Mouse (Mus musculus) lung, adult 2 months (tissue): ENCODE results near the gene Kif1a. TPM values are rescaled to one million over a fixed set of nuclear protein-coding genes. Genes with fewer than 3 reads are reported as not detected.

Source experiments
- DNase-seq: peaks from one replicate; pipeline ENCODE4 v3.0.0; 2022
- H3K4me1 ChIP-seq: fragments of 200-500 bp; 2 replicates; pipeline ENCODE4 v1.6.1; 2011; ENCODE audit warnings: low read length; ENCODE audit not compliant: control insufficient read depth, insufficient read depth
- H3K4me3 ChIP-seq: fragments of 200-500 bp; replicated peaks from 2 replicates; pipeline ENCODE3; 2011; ENCODE audit warnings: low read depth, mild to moderate bottlenecking, control low read depth, low read length; ENCODE audit errors: extremely low read depth
- CTCF ChIP-seq: fragments of 200-500 bp; IDR thresholded peaks from 2 replicates; pipeline ENCODE4 v1.5.1; 2011; ENCODE audit warnings: mild to moderate bottlenecking, low read length, control low read depth; ENCODE audit not compliant: insufficient read depth
- POLR2A ChIP-seq: fragments of 200-500 bp; IDR thresholded peaks from 2 replicates; pipeline ENCODE4 v1.6.1; 2011; ENCODE audit warnings: low read depth, mild to moderate bottlenecking, control low read depth, low read length, borderline replicate concordance; ENCODE audit errors: extremely low read depth
- WGBS: fragments of 180-500 bp; shearing (Covaris S2); methylation state at CpG from one replicate; pipeline ENCODE4 v1.1.7; 2018; 5-methylcytosine and 5-hydroxymethylcytosine counted together
- polyA plus RNA-seq: library from polyadenylated mRNA; depleted of rRNA; stranded (reverse); fragments of >200 nt; gene quantifications from 2 replicates; pipeline ENCODE4 v1.2.3, GENCODE M21; 2012; rRNA removed

The Kif1a gene
- polyA plus RNA-seq: 2.0 and 2.7 TPM in 2 replicates

DNA sequence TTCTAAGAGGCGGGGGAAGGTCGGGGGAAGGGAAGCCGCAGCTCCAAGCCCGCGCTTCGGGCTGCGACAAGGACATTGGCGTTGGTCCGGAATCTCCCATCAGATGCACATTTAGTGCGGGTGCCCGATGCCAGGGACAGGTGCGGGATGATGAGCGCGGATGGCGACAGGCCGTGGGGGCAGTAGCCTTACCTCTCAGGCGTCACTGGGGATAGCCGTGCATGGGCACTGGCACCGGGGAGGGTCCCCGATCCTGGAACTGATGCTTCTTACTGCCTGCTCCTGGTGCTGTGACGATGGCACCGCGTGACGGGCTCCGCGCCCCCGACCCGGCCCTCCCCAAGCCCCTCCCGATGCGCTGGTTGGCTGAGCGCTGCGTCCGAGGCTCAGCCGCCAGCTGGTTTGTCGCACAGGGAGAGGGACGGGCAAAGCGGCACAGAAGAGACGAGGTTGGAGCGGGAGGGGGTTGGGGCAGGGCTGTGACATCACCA lies at the start of gene Kif1a:
Kif1a (minus strand) TSS at position 381 of the 491 bp plus-strand sequence.
- no peak for DNase-seq
- peaks cover 6% of the 10 kb centered on the region; the same call in 1 of the 2 replicates for H3K4me1 ChIP-seq
- TF ChIP-seq CTCF (no peak), POLR2A (no peak)
- H3K4me3 ChIP-seq: peak within 1 kb of the TSS; percentile 10
- under 1% methylated on average over 39 of the region's 39 CpGs for whole genome bisulfite sequencing

DNA sequence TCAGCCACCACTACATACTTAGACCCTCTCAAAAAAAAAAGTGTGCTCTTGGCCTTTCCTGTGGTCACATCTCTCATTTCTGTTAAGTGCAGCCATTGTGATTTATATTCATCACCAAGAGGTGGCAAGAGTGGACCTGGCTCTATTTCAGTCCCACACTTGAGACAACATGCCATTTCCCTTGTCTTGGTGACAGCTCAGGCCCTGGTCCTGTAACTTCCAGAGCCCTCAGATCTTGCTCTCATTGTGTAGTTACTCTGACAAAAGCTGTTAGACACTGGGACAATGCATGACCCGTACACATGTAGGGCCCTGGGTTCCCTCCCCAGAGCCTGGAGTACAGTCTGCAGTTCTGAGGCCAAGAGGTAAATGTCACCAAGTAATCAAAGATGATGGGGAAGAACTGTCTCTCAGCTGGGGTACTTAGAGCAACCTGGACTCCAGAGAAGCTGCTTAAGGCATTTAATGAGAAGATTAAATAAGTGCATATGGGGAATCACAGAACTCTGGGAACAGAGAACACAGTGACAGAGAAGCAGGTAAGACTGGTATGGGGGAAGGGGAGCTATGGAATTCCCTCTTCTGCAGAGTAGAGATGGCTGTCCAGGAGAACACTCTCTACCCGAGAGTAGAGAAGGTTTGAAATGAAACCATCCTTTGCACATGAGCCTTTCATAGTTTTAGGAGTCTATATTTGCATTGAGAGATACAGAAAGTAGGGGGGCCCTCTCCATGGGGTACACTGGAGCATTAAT lies 49.3 kb upstream of the Kif1a start:
- H3K4me1 ChIP-seq: no peaks in the 10 kb centered on the region
- H3K4me3 ChIP-seq: no peak overlapping the region
- no peak for TF ChIP-seq POLR2A
- TF ChIP-seq CTCF: no peak
- DNase-seq: no peak
- 52% methylated on average over 2 of the region's 2 CpGs for WGBS

GRCm38 (mm10) chr1:93144176-93144575 lies 42.4 kb upstream of the Kif1a start:
- H3K4me1 ChIP-seq: no peaks in the 10 kb centered on the region
- DNase-seq: no peak
- WGBS: 80% methylated on average over 9 of the region's 9 CpGs
- H3K4me3 ChIP-seq: no peak overlapping the region
- TF ChIP-seq CTCF (no peak), POLR2A (no peak)

GRCm38 (mm10) chr1:93142871-93143270 lies 41.1 kb upstream of the Kif1a start:
- DNase-seq: no peak
- Histone ChIP-seq H3K4me1 (no peaks in the 10 kb centered on the region), H3K4me3 (no peak overlapping the region)
- 67% methylated on average over 1 of the region's 1 CpGs for WGBS
- no peak for TF ChIP-seq CTCF
- no peak for TF ChIP-seq POLR2A

DNA sequence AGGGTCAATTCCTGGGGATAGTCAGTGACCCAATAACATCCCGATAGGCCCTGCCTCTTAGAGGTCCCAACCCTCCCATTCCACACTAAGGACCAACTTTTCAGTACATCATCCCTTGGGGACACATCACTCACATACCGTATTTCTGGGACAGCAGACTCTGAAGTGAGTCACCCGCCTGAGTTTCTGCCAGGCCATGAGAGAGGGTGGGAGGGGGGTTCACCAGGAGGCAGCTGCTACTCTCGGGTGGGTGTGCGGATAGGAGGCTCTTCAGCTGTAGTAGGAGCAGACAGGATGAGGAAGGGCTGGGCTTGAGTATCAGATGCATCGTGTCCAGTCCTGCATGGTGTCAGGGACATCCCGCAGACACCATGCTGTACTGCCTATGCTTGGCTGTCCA lies 38.0 kb upstream of the Kif1a start:
- TF ChIP-seq POLR2A: no peak
- TF ChIP-seq CTCF: no peak
- no peak overlapping the region for H3K4me3 ChIP-seq
- no peaks in the 10 kb centered on the region for H3K4me1 ChIP-seq
- no peak for DNase-seq
- 67% methylated on average over 7 of the region's 7 CpGs for WGBS

DNA sequence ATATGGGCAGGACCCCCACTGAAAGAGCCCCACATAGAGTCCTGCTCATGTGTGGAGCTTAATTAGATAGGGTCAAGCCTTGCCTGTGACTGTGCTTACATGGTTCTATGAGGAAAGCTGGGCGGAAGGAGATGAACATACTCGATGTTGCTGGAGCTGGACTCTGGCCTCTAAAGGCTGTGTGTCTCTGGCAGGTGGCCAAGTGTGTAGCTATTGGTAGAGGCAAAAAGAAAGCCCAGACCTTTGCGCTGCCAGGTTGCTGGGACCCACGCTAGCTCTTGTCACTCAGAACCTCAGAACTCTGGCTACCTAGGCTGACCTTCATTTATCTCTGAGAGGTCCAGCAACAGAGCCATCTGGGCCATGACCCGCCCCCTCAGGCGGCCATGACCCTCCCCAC lies 36.8 kb upstream of the Kif1a start:
- Histone ChIP-seq H3K4me1 (no peaks in the 10 kb centered on the region), H3K4me3 (no peak overlapping the region)
- 71% methylated on average over 6 of the region's 6 CpGs for WGBS
- no peak for TF ChIP-seq POLR2A
- TF ChIP-seq CTCF: no peak
- DNase-seq: no peak

GRCm38 (mm10) chr1:93135036-93135526 lies 33.3 kb upstream of the Kif1a start, which contains the start of gene Agxt:
TSS of gene Agxt (plus strand) at chr1:93135240.
- Histone ChIP-seq H3K4me1 (0 out of 2 replicates have a peak, but pooled peaks cover 2% of the 10 kb centered on the region), H3K4me3 (no peak within 1 kb of the TSS)
- WGBS: 80% methylated on average over 12 of the region's 12 CpGs
- no peak for DNase-seq
- TF ChIP-seq POLR2A (no peak), CTCF (no peak)

GRCm38 (mm10) chr1:93132676-93133075 lies 30.9 kb upstream of the Kif1a start:
- peak; percentile 28 for DNase-seq
- TF ChIP-seq POLR2A (no peak), CTCF (no peak)
- H3K4me1 ChIP-seq: 0 out of 2 replicates have a peak, but pooled peaks cover 2% of the 10 kb centered on the region
- WGBS: 33% methylated on average over 8 of the region's 8 CpGs
- no peak overlapping the region for H3K4me3 ChIP-seq

DNA sequence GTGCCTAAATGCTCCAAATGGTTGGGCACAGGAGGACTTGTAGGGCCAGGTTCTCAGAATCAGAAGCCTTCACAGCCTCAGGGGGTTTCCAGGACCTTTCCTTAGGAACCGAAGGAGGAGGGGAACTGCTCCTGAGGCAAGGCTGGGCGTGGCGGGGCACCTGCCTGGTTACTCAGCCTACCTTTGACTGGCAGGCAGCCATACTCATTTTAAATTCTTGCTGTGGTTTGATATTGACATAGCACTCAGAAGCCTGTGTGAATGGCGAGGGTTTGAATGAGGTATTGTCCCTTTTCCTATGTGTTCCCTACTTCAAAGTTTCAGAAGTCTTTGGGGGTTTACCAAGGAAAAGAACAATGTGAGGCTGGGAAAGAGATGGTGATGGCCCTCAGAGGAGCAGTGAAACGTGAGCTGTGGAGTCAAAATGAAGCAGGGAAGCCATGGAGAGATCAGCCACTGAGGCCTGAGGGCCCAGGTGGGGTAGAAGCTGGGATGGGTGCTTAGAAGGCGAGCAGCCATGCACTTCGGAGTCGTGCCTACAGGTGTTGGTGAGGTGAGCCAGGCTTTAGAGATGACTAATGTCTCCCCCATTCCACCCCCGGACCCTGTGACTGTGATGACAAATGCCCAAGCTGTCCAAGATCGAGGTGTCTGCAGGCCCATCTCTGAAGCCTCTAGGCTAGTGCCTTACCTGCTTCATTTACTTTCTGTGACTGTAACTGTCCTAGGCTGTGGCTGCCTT lies 28.7 kb upstream of the Kif1a start:
- WGBS: 52% methylated on average over 10 of the region's 10 CpGs
- peak; percentile 38 for DNase-seq

More for the DNA sequence above, 28.7 kb upstream of the Kif1a start:
- H3K4me1 ChIP-seq: 0 out of 2 replicates have a peak, but pooled peaks cover 2% of the 10 kb centered on the region
- H3K4me3 ChIP-seq: no peak overlapping the region
- no peak for TF ChIP-seq CTCF
- TF ChIP-seq POLR2A: no peak
